Mouse (Mus musculus) heart, embryonic 14.5 days (tissue): ENCODE data around the gene Ftsj3. TPM values are rescaled to one million over a fixed set of nuclear protein-coding genes. Genes with fewer than 3 reads are reported as not detected.
A peak's percentile ranks its signal among the peaks of the same experiment; 100 is the strongest.

ENCODE experiments used
- ATAC-seq: fragments of 200-750 bp; cut with Nextera tagmentation; 2 replicates; pipeline ENCODE4 v1.8.0; 2017; ENCODE audit warnings: low read depth, moderate TSS enrichment; ENCODE audit not compliant: insufficient number of reproducible peaks, insufficient read depth, low FRiP score
- H3K27ac ChIP-seq, 2 experiments: fragments of 200-500 bp in 1 of 2; fragments of 300-500 bp in 1 of 2; sonication (generic) in 1 of 2; replicated peaks in 1 of 2; 2 replicates each; pipeline ENCODE4 v1.5.1; 2012 to 2014; ENCODE audit warnings: low read depth in 2 of 2, low read length in 2 of 2, control low read depth in 1 of 2, mild to moderate bottlenecking in 1 of 2, mixed read lengths in 1 of 2; ENCODE audit not compliant: control insufficient read depth in 1 of 2, insufficient read depth in 1 of 2
- H3K27me3 ChIP-seq: fragments of 300-500 bp; sonication (generic); 2 replicates; pipeline ENCODE4 v1.6.1; 2014; ENCODE audit warnings: mild to moderate bottlenecking, low read length, control low read depth; ENCODE audit not compliant: control insufficient read depth, insufficient read depth
- H3K36me3 ChIP-seq: fragments of 300-500 bp; sonication (generic); 2 replicates; pipeline ENCODE4 v1.6.1; 2014; ENCODE audit warnings: mild to moderate bottlenecking, control low read depth, low read length, mixed read lengths; ENCODE audit not compliant: control insufficient read depth, insufficient read depth
- H3K4me1 ChIP-seq, 2 experiments: fragments of 200-500 bp in 1 of 2; fragments of 300-500 bp in 1 of 2; sonication (generic) in 1 of 2; 2 replicates each; pipeline ENCODE4 v1.6.1; 2012 to 2014; ENCODE audit warnings: low read length in 2 of 2, control low read depth in 1 of 2, mixed read lengths in 1 of 2; ENCODE audit not compliant: control insufficient read depth in 2 of 2, insufficient read depth in 2 of 2
- H3K4me2 ChIP-seq: fragments of 300-500 bp; sonication (generic); 2 replicates; pipeline ENCODE4 v1.6.1; 2014; ENCODE audit warnings: mild to moderate bottlenecking, low read length
- H3K4me3 ChIP-seq, 2 experiments: fragments of 200-500 bp in 1 of 2; fragments of 300-500 bp in 1 of 2; sonication (generic) in 1 of 2; 2 replicates each; pipeline ENCODE4 v1.5.1; 2012 to 2014; ENCODE audit warnings: low read length in 2 of 2, mild to moderate bottlenecking in 2 of 2, control low read depth in 1 of 2, low read depth in 1 of 2, moderate library complexity in 1 of 2; ENCODE audit not compliant: control insufficient read depth in 1 of 2, insufficient read depth in 1 of 2
- H3K9ac ChIP-seq: fragments of 300-500 bp; sonication (generic); 2 replicates; pipeline ENCODE4 v1.6.1; 2014; ENCODE audit warnings: mild to moderate bottlenecking, low read length
- H3K9me3 ChIP-seq: fragments of 300-500 bp; sonication (generic); 2 replicates; pipeline ENCODE4 v1.6.1; 2016; ENCODE audit warnings: low read length, control low read depth; ENCODE audit not compliant: control insufficient read depth
- WGBS: fragments of 180-500 bp; shearing (Covaris S2); extraction: QIAGEN DNeasy Blood & Tissue Kit; methylation state at CpG from one replicate; pipeline ENCODE4 v1.1.7; 2014; 5-methylcytosine and 5-hydroxymethylcytosine counted together
- polyA plus RNA-seq: library from polyadenylated mRNA; unstranded; fragments of >200 nt; fragmentation: Nextera tagmentation; extraction: Ambion mirVana; gene quantifications from 2 replicates; pipeline ENCODE4 v1.2.1, GENCODE M21; 2014

Ftsj3 gene
- polyA plus RNA-seq, 1 experiment from 2014 or later: 31.7 TPM

GRCm38 (mm10) chr11:106286987-106287386, 31.1 kb upstream of the Ftsj3 start:
- WGBS: 72% methylated on average over 11 of the region's 11 CpGs
- H3K4me3 ChIP-seq: no peak overlapping the region
- H3K9ac ChIP-seq: no peak overlapping the region
- ATAC-seq: no peak
- H3K27me3 ChIP-seq: no peaks in the 10 kb centered on the region
- peaks cover 3 to 6% of the 10 kb centered on the region in 2 experiments; a peak in 2 of 4 replicates for H3K4me1 ChIP-seq
- no peaks in the 10 kb centered on the region for H3K36me3 ChIP-seq
- no peaks in the 10 kb centered on the region for H3K9me3 ChIP-seq
- no peak overlapping the region for H3K4me2 ChIP-seq
- H3K27ac ChIP-seq: no peak overlapping the region

- H3K4me1 ChIP-seq: peaks cover 3 to 6% of the 10 kb centered on the region in 2 experiments; a peak in 2 of 4 replicates
- no peak overlapping the region for H3K4me3 ChIP-seq
- H3K27me3 ChIP-seq: no peaks in the 10 kb centered on the region
- H3K36me3 ChIP-seq: no peaks in the 10 kb centered on the region
- H3K9ac ChIP-seq: no peak overlapping the region
- no peak overlapping the region for H3K27ac ChIP-seq
- no peak for ATAC-seq
- no peaks in the 10 kb centered on the region for H3K9me3 ChIP-seq
- H3K4me2 ChIP-seq: no peak overlapping the region
- WGBS: 76% methylated on average over 7 of the region's 7 CpGs
These were observed 30.3 kb upstream of the Ftsj3 start for GRCm38 (mm10) chr11:106286206-106286605.

GRCm38 (mm10) chr11:106284126-106284525, 28.2 kb upstream of the Ftsj3 start:
- no peak overlapping the region for H3K27ac ChIP-seq
- H3K36me3 ChIP-seq: no peaks in the 10 kb centered on the region
- no peak overlapping the region for H3K9ac ChIP-seq
- no peak for ATAC-seq
- H3K9me3 ChIP-seq: no peaks in the 10 kb centered on the region
- H3K4me1 ChIP-seq: no peaks in the 10 kb centered on the region; a peak in 2 of 4 replicates
- H3K27me3 ChIP-seq: no peaks in the 10 kb centered on the region
- H3K4me3 ChIP-seq: no peak overlapping the region
- H3K4me2 ChIP-seq: no peak overlapping the region
- 52% methylated on average over 8 of the region's 8 CpGs for WGBS

GRCm38 (mm10) chr11:106283371-106283770, 27.5 kb upstream of the Ftsj3 start:
- Histone ChIP-seq H3K4me3 (no peak overlapping the region), H3K9ac (no peak overlapping the region), H3K36me3 (no peaks in the 10 kb centered on the region), H3K9me3 (no peaks in the 10 kb centered on the region), H3K27me3 (no peaks in the 10 kb centered on the region), H3K27ac (no peak overlapping the region), H3K4me1 (no peaks in the 10 kb centered on the region; a peak in 2 of 4 replicates), H3K4me2 (no peak overlapping the region)
- no peak for ATAC-seq
- WGBS: 67% methylated on average over 4 of the region's 4 CpGs

GRCm38 (mm10) chr11:106282452-106282851, 26.6 kb upstream of the Ftsj3 start:
- H3K4me2 ChIP-seq: no peak overlapping the region
- no peak overlapping the region for H3K27ac ChIP-seq
- no peak for ATAC-seq
- 76% methylated on average over 6 of the region's 6 CpGs for WGBS
- no peak overlapping the region for H3K4me3 ChIP-seq
- no peaks in the 10 kb centered on the region for H3K27me3 ChIP-seq
- no peaks in the 10 kb centered on the region for H3K9me3 ChIP-seq
- no peak overlapping the region for H3K9ac ChIP-seq
- H3K36me3 ChIP-seq: no peaks in the 10 kb centered on the region
- H3K4me1 ChIP-seq: no peaks in the 10 kb centered on the region; a peak in 2 of 4 replicates

GRCm38 (mm10) chr11:106276454-106276853, 20.6 kb upstream of the Ftsj3 start, which contains the start of gene Tcam1:
Gene Tcam1 (plus strand): TSS chr11:106276672.
- peak within 1 kb of the TSS; percentile 57 for H3K4me2 ChIP-seq

GRCm38 (mm10) chr11:106274971-106275411, 19.1 kb upstream of the Ftsj3 start:
- no peak overlapping the region for H3K27ac ChIP-seq
- no peak for ATAC-seq
- 79% methylated on average over 7 of the region's 7 CpGs for WGBS

More at GRCm38 (mm10) chr11:106276454-106276853, 20.6 kb upstream of the Ftsj3 start, which contains the start of gene Tcam1:
- H3K4me3 ChIP-seq: 0 out of 4 replicates have a peak within 1 kb of the TSS, but pooled peaks of 1 of the 2 experiments have one; percentile 9
- peaks cover 9 to 12% of the 10 kb centered on the region in 2 experiments for H3K4me1 ChIP-seq
- H3K9ac ChIP-seq: no peak within 1 kb of the TSS
- WGBS: 7% methylated on average over 25 of the region's 25 CpGs
- H3K9me3 ChIP-seq: no peaks in the 10 kb centered on the region
- no peak; the same call in 1 of the 2 replicates for ATAC-seq
- H3K27me3 ChIP-seq: no peaks in the 10 kb centered on the region
- no peak within 1 kb of the TSS for H3K27ac ChIP-seq
- no peaks in the 10 kb centered on the region for H3K36me3 ChIP-seq

GRCm38 (mm10) chr11:106274374-106274773, 18.5 kb upstream of the Ftsj3 start:
- Histone ChIP-seq H3K27me3 (no peaks in the 10 kb centered on the region), H3K36me3 (peaks cover 3% of the 10 kb centered on the region; the same call in 1 of the 2 replicates), H3K4me2 (no peak overlapping the region), H3K27ac (no peak overlapping the region), H3K4me1 (peaks cover 11 to 18% of the 10 kb centered on the region in 2 experiments), H3K9me3 (no peaks in the 10 kb centered on the region), H3K4me3 (no peak overlapping the region), H3K9ac (no peak overlapping the region)
- no peak for ATAC-seq
- 82% methylated on average over 1 of the region's 1 CpGs for WGBS

More at GRCm38 (mm10) chr11:106274971-106275411, 19.1 kb upstream of the Ftsj3 start:
- H3K4me2 ChIP-seq: no peak overlapping the region
- H3K9ac ChIP-seq: no peak overlapping the region
- H3K9me3 ChIP-seq: no peaks in the 10 kb centered on the region
- peaks cover 11 to 18% of the 10 kb centered on the region in 2 experiments for H3K4me1 ChIP-seq
- H3K27me3 ChIP-seq: no peaks in the 10 kb centered on the region
- peaks cover 3% of the 10 kb centered on the region; the same call in 1 of the 2 replicates for H3K36me3 ChIP-seq
- no peak overlapping the region for H3K4me3 ChIP-seq
